Mouse (Mus musculus) forebrain, embryonic 11.5 days (tissue): ENCODE measurements around the gene Ugt1a2. TPM values are rescaled to one million over a fixed set of nuclear protein-coding genes. Genes with fewer than 3 reads are reported as not detected.

ENCODE experiments used
- ATAC-seq: fragments of 200-750 bp; cut with Nextera tagmentation; replicated peaks from 2 replicates; pipeline ENCODE4 v1.8.0; 2017; ENCODE audit warnings: moderate TSS enrichment; ENCODE audit not compliant: low FRiP score
- DNase-seq: peaks from one replicate; pipeline ENCODE4 v3.0.0-alpha.2; 2017; ENCODE audit warnings: low spot score
- H3K27ac ChIP-seq: fragments of 300-500 bp; sonication (generic); 2 replicates; pipeline ENCODE4 v1.5.1; 2014; ENCODE audit warnings: low read depth, low read length
- H3K27me3 ChIP-seq: fragments of 300-500 bp; sonication (generic); 2 replicates; pipeline ENCODE4 v1.6.1; 2014; ENCODE audit warnings: mild to moderate bottlenecking, low read length, mixed read lengths; ENCODE audit not compliant: control insufficient read depth, insufficient read depth
- H3K36me3 ChIP-seq: fragments of 300-500 bp; sonication (generic); 2 replicates; pipeline ENCODE4 v1.6.1; 2014; ENCODE audit warnings: mild to moderate bottlenecking, low read length, moderate library complexity, mixed read lengths; ENCODE audit not compliant: control insufficient read depth, insufficient read depth
- H3K4me1 ChIP-seq: fragments of 300-500 bp; sonication (generic); replicated peaks from 2 replicates; pipeline ENCODE4 v1.6.1; 2014; ENCODE audit warnings: low read length, mixed read lengths; ENCODE audit not compliant: control insufficient read depth, insufficient read depth
- H3K4me2 ChIP-seq: fragments of 300-500 bp; sonication (generic); 2 replicates; pipeline ENCODE4 v1.6.1; 2014; ENCODE audit warnings: low read depth, mild to moderate bottlenecking, low read length, moderate library complexity, mixed read lengths; ENCODE audit not compliant: severe bottlenecking
- H3K4me3 ChIP-seq: fragments of 300-500 bp; sonication (generic); 2 replicates; pipeline ENCODE4 v1.5.1; 2014; ENCODE audit warnings: low read depth, low read length
- H3K9ac ChIP-seq: fragments of 300-500 bp; sonication (generic); 2 replicates; pipeline ENCODE4 v1.6.1; 2014; ENCODE audit warnings: low read length
- H3K9me3 ChIP-seq: fragments of 300-500 bp; sonication (generic); 2 replicates; pipeline ENCODE4 v1.6.1; 2016; ENCODE audit warnings: low read length, mixed read lengths; ENCODE audit not compliant: control insufficient read depth
- WGBS: fragments of 180-500 bp; shearing (Covaris S2); extraction: QIAGEN DNeasy Blood & Tissue Kit; methylation state at CpG from one replicate; pipeline ENCODE4 v1.1.7; 2014; 5-methylcytosine and 5-hydroxymethylcytosine counted together
- polyA plus RNA-seq: library from polyadenylated mRNA; unstranded; fragments of >200 nt; fragmentation: Nextera tagmentation; extraction: Ambion mirVana; gene quantifications from 2 replicates; pipeline ENCODE4 v1.2.1, GENCODE M21; 2014

Gene Ugt1a2
- polyA plus RNA-seq, 1 experiment from 2014 or later: not detected

- no peaks in the 10 kb centered on the region for H3K27me3 ChIP-seq
- ATAC-seq: no peak
- H3K9me3 ChIP-seq: peaks cover 96% of the 10 kb centered on the region
- H3K36me3 ChIP-seq: no peaks in the 10 kb centered on the region
- H3K4me3 ChIP-seq: no peak overlapping the region
- H3K4me1 ChIP-seq: no peaks in the 10 kb centered on the region
- 47% methylated on average over 5 of the region's 5 CpGs for WGBS
- no peak overlapping the region for H3K27ac ChIP-seq
- no peak for DNase-seq
- H3K9ac ChIP-seq: no peak overlapping the region
- H3K4me2 ChIP-seq: no peak overlapping the region
Observed at GRCm38 (mm10) chr1:88234646-88235045, 34.2 kb downstream of the Ugt1a2 start.

GRCm38 (mm10) chr1:88235046-88235893 is 34.9 kb downstream of the Ugt1a2 start:
- WGBS: 67% methylated on average over 11 of the region's 11 CpGs
- Histone ChIP-seq H3K4me3 (no peak overlapping the region), H3K27ac (no peak overlapping the region), H3K27me3 (no peaks in the 10 kb centered on the region), H3K9me3 (peaks cover 96% of the 10 kb centered on the region), H3K36me3 (no peaks in the 10 kb centered on the region), H3K4me2 (no peak overlapping the region), H3K4me1 (no peaks in the 10 kb centered on the region), H3K9ac (no peak overlapping the region)
- ATAC-seq (no peak), DNase-seq (no peak)

DNA sequence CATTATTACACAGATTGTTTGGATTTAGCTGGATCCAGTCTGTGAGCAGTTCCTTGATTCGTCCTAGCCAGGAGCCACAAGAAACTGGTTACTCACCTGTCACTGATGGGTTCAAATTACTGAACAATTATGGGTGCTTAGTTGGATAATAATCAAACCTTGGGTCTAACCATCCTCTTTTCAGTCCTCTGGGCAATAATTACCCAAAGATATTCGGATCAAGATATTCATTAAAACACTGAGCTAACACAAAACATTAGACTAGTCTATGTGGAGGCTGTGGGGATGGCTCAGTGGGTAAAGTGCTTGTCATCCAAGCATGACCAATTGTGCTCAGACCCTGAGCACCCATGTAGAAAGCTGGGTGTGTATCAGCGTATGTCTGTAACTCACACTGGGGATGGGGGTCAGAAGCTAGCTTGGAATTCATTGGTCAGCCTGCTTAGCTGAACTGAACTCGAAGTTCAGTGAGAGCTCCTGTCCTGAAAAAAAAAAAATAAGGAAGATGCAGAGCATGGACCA is 35.6 kb downstream of the Ugt1a2 start:
- Histone ChIP-seq H3K27me3 (no peaks in the 10 kb centered on the region), H3K27ac (no peak overlapping the region), H3K36me3 (no peaks in the 10 kb centered on the region), H3K4me1 (no peaks in the 10 kb centered on the region), H3K4me2 (no peak overlapping the region), H3K9ac (no peak overlapping the region), H3K9me3 (peaks cover 96% of the 10 kb centered on the region), H3K4me3 (no peak overlapping the region)
- DNase-seq (no peak), ATAC-seq (no peak)
- 69% methylated on average over 4 of the region's 4 CpGs for WGBS

- DNase-seq (no peak), ATAC-seq (no peak)
- Histone ChIP-seq H3K4me3 (no peak overlapping the region), H3K27me3 (no peaks in the 10 kb centered on the region), H3K36me3 (no peaks in the 10 kb centered on the region), H3K9me3 (peaks cover 93% of the 10 kb centered on the region), H3K4me1 (no peaks in the 10 kb centered on the region), H3K27ac (no peak overlapping the region), H3K4me2 (no peak overlapping the region), H3K9ac (no peak overlapping the region)
- 80% methylated on average over 5 of the region's 5 CpGs for WGBS
Observed at GRCm38 (mm10) chr1:88237311-88237710, 36.9 kb downstream of the Ugt1a2 start.

DNA sequence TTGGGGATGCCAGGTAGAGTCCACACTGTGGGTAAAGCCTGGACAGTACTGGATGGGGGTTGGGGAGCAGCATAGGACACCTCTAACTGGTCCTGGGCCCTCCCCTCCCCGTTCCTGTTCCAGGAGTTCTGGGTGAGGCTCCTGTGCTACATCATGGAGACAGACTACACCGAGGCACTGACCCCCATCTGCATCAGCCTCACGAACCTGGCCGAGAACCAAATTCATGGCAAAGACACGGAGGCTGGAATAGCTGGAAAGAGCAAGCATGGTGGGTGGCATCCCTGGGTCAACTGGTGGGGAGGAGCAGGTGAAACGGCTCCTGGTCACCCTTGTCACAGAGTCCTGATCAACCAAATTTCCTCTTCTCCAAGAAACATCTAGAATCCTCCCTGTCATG is 38.4 kb downstream of the Ugt1a2 start:
- Histone ChIP-seq H3K27ac (no peak overlapping the region), H3K4me1 (no peaks in the 10 kb centered on the region), H3K4me2 (no peak overlapping the region), H3K27me3 (no peaks in the 10 kb centered on the region), H3K9me3 (peaks cover 92% of the 10 kb centered on the region), H3K36me3 (no peaks in the 10 kb centered on the region), H3K4me3 (no peak overlapping the region), H3K9ac (no peak overlapping the region)
- 76% methylated on average over 6 of the region's 6 CpGs for WGBS
- no peak for ATAC-seq
- DNase-seq: no peak

GRCm38 (mm10) chr1:88240072-88240471 is 39.7 kb downstream of the Ugt1a2 start:
- ATAC-seq (no peak), DNase-seq (no peak)
- H3K27ac ChIP-seq: no peak overlapping the region
- peaks cover 92% of the 10 kb centered on the region for H3K9me3 ChIP-seq
- no peak overlapping the region for H3K4me2 ChIP-seq
- no peaks in the 10 kb centered on the region for H3K27me3 ChIP-seq
- no peaks in the 10 kb centered on the region for H3K4me1 ChIP-seq
- H3K4me3 ChIP-seq: no peak overlapping the region
- WGBS: 74% methylated on average over 5 of the region's 5 CpGs
- no peaks in the 10 kb centered on the region for H3K36me3 ChIP-seq
- no peak overlapping the region for H3K9ac ChIP-seq

DNA sequence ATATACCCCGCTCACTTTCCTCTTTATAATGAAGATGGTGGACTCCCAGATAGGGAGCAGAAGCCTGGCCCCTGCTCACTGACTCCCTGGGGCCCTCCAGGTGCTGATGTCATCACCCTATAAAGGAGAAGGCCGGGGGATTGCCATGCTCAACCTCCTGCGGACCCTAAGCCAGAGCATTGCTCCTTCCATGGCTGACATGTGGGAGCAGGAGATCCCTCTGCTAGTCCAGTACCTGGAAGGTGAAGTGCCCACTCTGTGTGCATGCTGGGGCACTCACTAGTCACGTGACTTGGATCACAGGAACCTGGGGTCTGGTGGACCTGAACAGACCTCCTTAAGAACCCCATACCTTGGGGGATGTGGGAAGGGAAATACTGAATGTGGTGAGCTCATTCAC is 40.2 kb downstream of the Ugt1a2 start:
- no peak overlapping the region for H3K9ac ChIP-seq
- no peak for DNase-seq
- ATAC-seq: peak; percentile 2; the same call in 1 of the 2 replicates
- peaks cover 92% of the 10 kb centered on the region for H3K9me3 ChIP-seq
- no peaks in the 10 kb centered on the region for H3K27me3 ChIP-seq
- no peaks in the 10 kb centered on the region for H3K4me1 ChIP-seq
- H3K4me2 ChIP-seq: no peak overlapping the region
- 75% methylated on average over 4 of the region's 4 CpGs for WGBS
- no peaks in the 10 kb centered on the region for H3K36me3 ChIP-seq
- H3K27ac ChIP-seq: no peak overlapping the region
- H3K4me3 ChIP-seq: no peak overlapping the region

DNA sequence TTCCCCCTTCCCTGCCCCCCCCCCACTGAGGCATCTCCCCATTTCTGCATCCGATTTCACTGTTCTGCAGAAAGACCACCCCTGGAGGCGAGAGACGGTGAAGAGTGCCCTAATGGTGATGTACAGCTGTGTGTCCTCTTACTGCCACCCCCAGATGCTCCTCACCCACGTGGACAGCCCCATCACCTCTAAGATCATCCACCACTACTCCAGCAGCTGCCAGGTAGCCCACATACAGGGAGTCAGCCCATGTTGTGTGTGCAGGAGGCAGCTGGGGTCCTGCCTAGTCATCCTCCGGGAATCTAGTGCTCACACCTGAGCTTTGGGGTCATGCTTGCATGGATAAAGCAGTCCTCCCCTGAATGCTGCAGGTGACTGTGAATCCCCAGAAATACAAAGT is 43.5 kb downstream of the Ugt1a2 start:
- 69% methylated on average over 5 of the region's 5 CpGs for WGBS
- Histone ChIP-seq H3K27me3 (no peaks in the 10 kb centered on the region), H3K27ac (no peak overlapping the region), H3K9me3 (peaks cover 95% of the 10 kb centered on the region), H3K4me2 (no peak overlapping the region), H3K36me3 (no peaks in the 10 kb centered on the region), H3K4me3 (no peak overlapping the region), H3K9ac (no peak overlapping the region), H3K4me1 (no peaks in the 10 kb centered on the region)
- ATAC-seq: no peak
- no peak for DNase-seq

DNA sequence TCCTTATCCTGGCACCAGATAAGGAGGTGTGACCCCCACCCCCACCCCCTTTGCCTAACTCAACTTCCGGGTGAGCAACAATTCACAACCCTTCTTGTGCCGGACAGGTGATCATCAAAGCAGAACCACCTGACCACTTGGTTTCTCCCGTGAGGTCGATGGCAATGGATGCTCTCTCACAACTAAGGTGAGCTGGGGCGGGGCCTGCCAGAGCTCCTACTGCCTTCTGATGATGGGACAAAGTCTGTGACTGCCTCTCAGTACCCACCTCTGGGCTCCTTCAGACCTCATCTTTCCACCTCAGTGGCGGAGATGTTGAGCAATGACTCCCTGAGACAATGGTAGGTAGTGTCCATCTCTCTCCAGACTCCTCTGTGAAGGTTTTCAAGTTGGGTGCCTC is 45.5 kb downstream of the Ugt1a2 start:
- no peak overlapping the region for H3K4me3 ChIP-seq
- no peak overlapping the region for H3K4me2 ChIP-seq
- no peak overlapping the region for H3K9ac ChIP-seq
- no peak for DNase-seq
- no peaks in the 10 kb centered on the region for H3K36me3 ChIP-seq
- H3K4me1 ChIP-seq: no peaks in the 10 kb centered on the region
- no peak for ATAC-seq
- H3K27me3 ChIP-seq: no peaks in the 10 kb centered on the region
- no peak overlapping the region for H3K27ac ChIP-seq
- WGBS: 78% methylated on average over 6 of the region's 6 CpGs
- peaks cover 95% of the 10 kb centered on the region for H3K9me3 ChIP-seq
